Comparison of ENCODE assay signal across 26 mouse cellular contexts in the genomic region with DNA sequence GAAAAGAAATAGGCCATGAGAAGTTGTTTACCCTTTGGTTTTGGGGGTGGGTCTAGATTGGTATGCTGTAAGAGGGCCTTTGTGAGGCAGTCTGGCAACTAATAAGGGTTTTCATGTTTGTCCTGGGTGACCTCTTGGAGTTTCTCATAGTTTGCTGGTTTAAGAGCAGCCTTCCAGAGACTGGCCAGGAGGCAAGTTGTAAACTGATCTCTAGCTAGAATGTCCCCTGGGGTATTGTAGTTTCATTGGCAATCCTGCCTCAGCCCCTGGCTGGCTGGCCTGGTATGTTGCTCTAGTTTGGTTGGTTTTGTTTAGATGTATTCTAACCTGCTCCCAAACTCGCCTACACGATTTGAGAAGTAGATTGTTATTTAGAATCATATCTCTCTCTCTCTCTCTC.
A peak's percentile ranks its signal among the peaks of the same experiment; 100 is the strongest.
DNase-seq lines count a peak whose midpoint lies in the region; ATAC-seq and TF ChIP-seq lines count a peak whose summit lies in the region.
"Had no signal": no experiment of that assay in that cellular context is flagged by ENCODE, and none has a peak within 500 bp of the region (broad histone marks: within the 10 kb centered on the region; RNA-seq: fewer than 3 reads in every experiment).

No protein-coding gene starts in this region.

- 63% methylated on average over 2 of the region's 2 CpGs for WGBS in kidney, postnatal 0 days
- WGBS in embryonic facial prominence, embryonic 11.5 days = 55% methylated on average over 2 of the region's 2 CpGs

- no peak overlapping the region for H3K9ac ChIP-seq in kidney, postnatal 0 days (ENCODE audit: low read depth, low read length)
- H3K9ac ChIP-seq in embryonic facial prominence, embryonic 11.5 days (replicated peaks; ENCODE audit: low read length) = no peak overlapping the region
- H3K9ac ChIP-seq: embryonic facial prominence, embryonic 13.5 days; heart, embryonic 13.5 days; hindbrain, embryonic 13.5 days; neural tube, embryonic 13.5 days had no signal

- no peak for ATAC-seq in kidney, postnatal 0 days (replicated peaks; ENCODE audit: low FRiP score, low read depth)
- ATAC-seq in embryonic facial prominence, embryonic 11.5 days (replicated peaks; ENCODE audit: insufficient number of reproducible peaks, low FRiP score, low TSS enrichment, low read depth) = no peak
- ATAC-seq: CD4-positive, CD25-positive, alpha-beta regulatory T cell, adult 4 months; forebrain, embryonic 14.5 days; inflammation-experienced regulatory T-cells, adult 6 months; midbrain, embryonic 16.5 days had no signal

- TF ChIP-seq CTCF in kidney, postnatal 0 days (IDR thresholded peaks at IDR 0.05; ENCODE audit: low read depth) = no peak

- no peak overlapping the region for H3K4me2 ChIP-seq in kidney, postnatal 0 days (ENCODE audit: low read length)
- H3K4me2 ChIP-seq in embryonic facial prominence, embryonic 11.5 days (ENCODE audit: low read depth, low read length) = no peak overlapping the region
- H3K4me2 ChIP-seq: embryonic facial prominence, embryonic 13.5 days; heart, embryonic 13.5 days; hindbrain, embryonic 13.5 days; neural tube, embryonic 13.5 days had no signal

- H3K36me3 ChIP-seq in kidney, postnatal 0 days (ENCODE audit: insufficient read depth, low read length) = no peaks in the 10 kb centered on the region
- no peaks in the 10 kb centered on the region for H3K36me3 ChIP-seq in embryonic facial prominence, embryonic 11.5 days (replicated peaks; ENCODE audit: control insufficient read depth, insufficient read depth, low read depth, low read length)
- H3K36me3 ChIP-seq: embryonic facial prominence, embryonic 13.5 days; heart, embryonic 13.5 days; hindbrain, embryonic 13.5 days; neural tube, embryonic 13.5 days had no signal

- no peak overlapping the region for H3K4me3 ChIP-seq in kidney, postnatal 0 days (replicated peaks; ENCODE audit: low read depth, low read length)
- H3K4me3 ChIP-seq in embryonic facial prominence, embryonic 11.5 days (ENCODE audit: low read depth, low read length) = no peak overlapping the region
- H3K4me3 ChIP-seq: embryonic facial prominence, embryonic 13.5 days; heart, adult 2 months; heart, embryonic 13.5 days; hindbrain, embryonic 13.5 days; myocyte; neural tube, embryonic 13.5 days had no signal

- DNase-seq in adrenal gland, postnatal 14 days = peak; percentile 14
- DNase-seq in adrenal gland, adult 8-10 months = no peak
- peak; percentile 37 for DNase-seq in kidney, postnatal 0 days (ENCODE audit: low spot score)
- no peak for DNase-seq in kidney, adult 9 months
- peak; percentile 23 for DNase-seq in embryonic facial prominence, embryonic 11.5 days (ENCODE audit: low spot score)
- no peak for DNase-seq in urinary bladder, adult 2 months (ENCODE audit: low spot score)
- DNase-seq in right cerebral cortex, postnatal 14 days = no peak
- DNase-seq: adrenal gland, postnatal 25 days; cerebellum, adult 9-11 months; gastrocnemius, postnatal 14 days; kidney, adult 18-20 months; kidney, postnatal 14 days; lung, postnatal 4 days; right cerebral cortex, postnatal 4 days; thymus, adult 18-20 months; thymus, postnatal 36 days had no signal

- H3K27me3 ChIP-seq in kidney, postnatal 0 days (ENCODE audit: insufficient read depth, low read length) = no peaks in the 10 kb centered on the region
- no peaks in the 10 kb centered on the region for H3K27me3 ChIP-seq in embryonic facial prominence, embryonic 11.5 days (ENCODE audit: control insufficient read depth, insufficient read depth, low read length)
- H3K27me3 ChIP-seq: embryonic facial prominence, embryonic 13.5 days; heart, embryonic 13.5 days; hindbrain, embryonic 13.5 days; neural tube, embryonic 13.5 days had no signal

- no peaks in the 10 kb centered on the region for H3K9me3 ChIP-seq in kidney, postnatal 0 days (replicated peaks; ENCODE audit: low read length)
- no peaks in the 10 kb centered on the region for H3K9me3 ChIP-seq in embryonic facial prominence, embryonic 11.5 days (replicated peaks; ENCODE audit: control insufficient read depth, low read length)
- H3K9me3 ChIP-seq: embryonic facial prominence, embryonic 13.5 days; heart, embryonic 13.5 days; hindbrain, embryonic 13.5 days; neural tube, embryonic 13.5 days had no signal

- H3K27ac ChIP-seq in kidney, postnatal 0 days = no peak overlapping the region
- no peak overlapping the region for H3K27ac ChIP-seq in embryonic facial prominence, embryonic 11.5 days (replicated peaks; ENCODE audit: low read depth, low read length)
- H3K27ac ChIP-seq: embryonic facial prominence, embryonic 13.5 days; heart, adult 2 months; heart, embryonic 13.5 days; hindbrain, embryonic 13.5 days; neural tube, embryonic 13.5 days had no signal

- H3K4me1 ChIP-seq in kidney, postnatal 0 days (replicated peaks; ENCODE audit: insufficient read depth, low read length) = no peaks in the 10 kb centered on the region
- H3K4me1 ChIP-seq in embryonic facial prominence, embryonic 11.5 days (ENCODE audit: control insufficient read depth, insufficient read depth, low read length) = no peaks in the 10 kb centered on the region

Comparison
In these comparisons a context has a peak if more than half of its experiments do, and no peak if none do; other contexts are left out.
1. DNase-seq: peak in adrenal gland, postnatal 14 days (single experiment), kidney, postnatal 0 days (single experiment) and embryonic facial prominence, embryonic 11.5 days (single experiment); none in adrenal gland, adult 8-10 months (single experiment), kidney, adult 9 months (single experiment), urinary bladder, adult 2 months (single experiment) and right cerebral cortex, postnatal 14 days (single experiment).